Mouse (Mus musculus): ENCODE results near the gene Brd2. TPM values are rescaled to one million over a fixed set of nuclear protein-coding genes. Genes with fewer than 3 reads are reported as not detected.
"Not testable (repeated sequence)": the region's sequence is repeated elsewhere in the genome, so short reads cannot be mapped to it uniquely, and the experiment has no call there.

Brd2 gene
- polyA plus RNA-seq (2012; ENCODE audit: insufficient read depth, low replicate concordance): 174 and 242 TPM in 2 replicates

DNA sequence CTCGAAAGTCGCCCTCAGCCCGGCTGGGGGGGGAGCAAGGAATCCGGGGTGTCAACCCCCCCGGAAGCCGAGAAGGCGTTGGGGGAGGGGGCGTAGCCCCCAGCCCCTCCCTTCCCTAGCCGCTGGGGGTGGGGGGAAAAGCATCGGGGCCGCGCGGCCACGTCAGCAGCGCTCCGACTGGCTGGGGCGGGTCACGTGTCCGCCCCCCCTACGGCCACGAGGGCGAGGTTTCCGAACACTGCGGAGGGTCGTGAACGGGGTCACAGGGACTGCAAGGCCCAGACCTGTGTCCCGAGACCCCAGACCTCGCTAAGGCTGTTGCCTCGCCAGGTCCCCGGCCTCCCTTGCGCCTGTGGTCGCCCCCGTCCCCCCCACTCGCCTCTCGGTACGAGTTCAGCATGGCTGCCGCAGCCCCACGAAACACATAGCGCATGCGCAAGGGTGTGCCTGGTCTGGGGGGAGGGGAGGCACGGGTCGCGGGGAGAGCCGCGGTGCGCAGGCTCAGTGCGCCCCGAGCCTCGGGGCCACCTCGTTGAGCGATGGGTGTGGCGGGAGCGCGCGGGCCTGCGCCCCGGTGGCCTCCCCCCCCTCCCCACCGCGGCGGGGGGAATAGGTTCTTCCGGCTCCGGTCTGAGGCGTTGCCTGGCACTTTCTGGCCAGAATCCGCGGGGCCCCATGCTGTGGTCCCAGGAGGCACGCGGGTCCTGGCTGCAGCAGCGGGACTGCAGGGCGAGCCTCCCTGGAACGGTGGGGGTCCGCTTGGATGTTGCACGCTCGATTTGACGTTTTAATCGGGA lies at the start of gene Brd2:
Brd2 (minus strand) TSS at position 447 of the 797 bp plus-strand sequence.
- Histone ChIP-seq H3K4me3 (replicated peaks) (peak within 1 kb of the TSS; percentile 96), H3K36me3 (replicated peaks; ENCODE audit: low read length) (peaks cover 50% of the 10 kb centered on the region), H3K27me3 (replicated peaks) (no peaks in the 10 kb centered on the region), H3K9me3 (no peaks in the 10 kb centered on the region), H3K4me1 (peaks cover 48% of the 10 kb centered on the region)
- TF ChIP-seq FLI1 (IDR thresholded peaks at IDR 0.05; ENCODE audit: low read length) (no peak), GATA1 (IDR thresholded peaks at IDR 0.05; ENCODE audit: borderline replicate concordance, low read length) (no peak)

DNA sequence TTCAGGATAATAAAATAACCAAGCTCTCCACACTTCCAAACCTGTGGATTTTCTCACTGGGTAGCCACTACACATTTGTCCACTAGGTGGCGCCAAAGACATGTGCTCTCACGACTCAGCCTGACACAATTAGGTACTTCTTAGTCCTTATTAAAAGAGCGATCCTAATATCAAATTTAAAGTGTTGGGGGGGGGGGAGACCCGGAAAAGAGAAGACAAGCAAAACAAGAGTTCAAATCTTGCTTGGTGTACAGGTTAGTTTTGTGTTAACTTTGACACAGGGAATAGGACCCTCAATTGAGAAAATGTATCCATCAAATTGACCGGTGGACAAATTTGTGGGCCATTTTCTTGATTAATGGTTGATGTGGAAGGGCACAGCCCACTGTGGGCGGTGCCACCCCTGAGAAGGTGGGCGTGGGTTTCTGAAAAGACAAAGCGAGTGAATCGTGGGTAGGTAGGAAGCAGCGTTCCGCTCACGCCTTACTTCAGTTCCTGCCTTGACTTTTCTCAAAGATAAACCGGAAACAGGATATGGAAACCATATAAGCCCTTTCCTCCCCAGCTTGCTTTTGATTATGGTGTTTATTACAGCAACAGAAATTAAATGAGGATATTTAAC lies 48.6 kb upstream of the Brd2 start:
- TF ChIP-seq FLI1 (IDR thresholded peaks at IDR 0.05; ENCODE audit: low read length): no peak
- TF ChIP-seq GATA1 (IDR thresholded peaks at IDR 0.05; ENCODE audit: borderline replicate concordance, low read length): no peak
- H3K27me3 ChIP-seq (replicated peaks): peaks cover 6% of the 10 kb centered on the region
- H3K4me3 ChIP-seq (replicated peaks): peak overlapping the region; percentile 75
- H3K36me3 ChIP-seq (replicated peaks; ENCODE audit: low read length): no peaks in the 10 kb centered on the region
- peaks cover 5% of the 10 kb centered on the region for H3K9me3 ChIP-seq
- H3K4me1 ChIP-seq: peaks cover 27% of the 10 kb centered on the region

DNA sequence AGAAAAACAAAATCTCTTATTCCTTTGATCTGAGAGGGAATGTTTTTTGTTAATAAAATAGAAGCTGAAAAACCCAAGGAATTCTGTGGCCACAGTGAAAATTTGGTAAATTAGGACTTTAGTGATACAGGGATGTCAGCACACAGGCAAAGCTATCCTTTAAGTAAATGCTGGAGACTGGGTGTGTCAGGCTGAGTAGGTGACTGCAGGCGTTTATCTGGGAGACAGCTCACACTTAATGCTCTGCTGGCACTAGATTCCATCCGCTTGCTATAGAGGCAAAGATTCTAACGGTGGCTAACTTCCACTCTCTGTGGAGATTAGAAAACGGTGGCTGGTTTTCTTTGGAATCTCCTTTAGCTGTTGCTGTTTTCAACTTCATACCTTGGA lies 48.0 kb upstream of the Brd2 start:
- Histone ChIP-seq H3K36me3 (replicated peaks; ENCODE audit: low read length) (no peaks in the 10 kb centered on the region), H3K9me3 (peaks cover 8% of the 10 kb centered on the region), H3K4me3 (replicated peaks) (no peak overlapping the region), H3K27me3 (replicated peaks) (peaks cover 3% of the 10 kb centered on the region), H3K4me1 (peaks cover 30% of the 10 kb centered on the region)
- TF ChIP-seq FLI1 (IDR thresholded peaks at IDR 0.05; ENCODE audit: low read length): no peak
- TF ChIP-seq GATA1 (IDR thresholded peaks at IDR 0.05; ENCODE audit: borderline replicate concordance, low read length): no peak

- H3K27me3 ChIP-seq (replicated peaks): peaks cover 3% of the 10 kb centered on the region
- no peak overlapping the region for H3K4me3 ChIP-seq (replicated peaks)
- TF ChIP-seq GATA1 (IDR thresholded peaks at IDR 0.05; ENCODE audit: borderline replicate concordance, low read length) (no peak), FLI1 (IDR thresholded peaks at IDR 0.05; ENCODE audit: low read length) (no peak)
- H3K9me3 ChIP-seq: peaks cover 10% of the 10 kb centered on the region
- peaks cover 41% of the 10 kb centered on the region for H3K4me1 ChIP-seq
- no peaks in the 10 kb centered on the region for H3K36me3 ChIP-seq (replicated peaks; ENCODE audit: low read length)
Measured at GRCm38 (mm10) chr17:34169279-34169678, 46.8 kb upstream of the Brd2 start.

- Histone ChIP-seq H3K9me3 (peaks cover 11% of the 10 kb centered on the region), H3K4me3 (replicated peaks) (peak overlapping the region; percentile 50)
- TF ChIP-seq FLI1 (IDR thresholded peaks at IDR 0.05; ENCODE audit: low read length) (peak; percentile 36; the same call in 1 of the 2 replicates), GATA1 (IDR thresholded peaks at IDR 0.05; ENCODE audit: borderline replicate concordance, low read length) (peak; percentile 40; the same call in 1 of the 3 replicates)
Measured at GRCm38 (mm10) chr17:34165033-34165730, 42.7 kb upstream of the Brd2 start.

DNA sequence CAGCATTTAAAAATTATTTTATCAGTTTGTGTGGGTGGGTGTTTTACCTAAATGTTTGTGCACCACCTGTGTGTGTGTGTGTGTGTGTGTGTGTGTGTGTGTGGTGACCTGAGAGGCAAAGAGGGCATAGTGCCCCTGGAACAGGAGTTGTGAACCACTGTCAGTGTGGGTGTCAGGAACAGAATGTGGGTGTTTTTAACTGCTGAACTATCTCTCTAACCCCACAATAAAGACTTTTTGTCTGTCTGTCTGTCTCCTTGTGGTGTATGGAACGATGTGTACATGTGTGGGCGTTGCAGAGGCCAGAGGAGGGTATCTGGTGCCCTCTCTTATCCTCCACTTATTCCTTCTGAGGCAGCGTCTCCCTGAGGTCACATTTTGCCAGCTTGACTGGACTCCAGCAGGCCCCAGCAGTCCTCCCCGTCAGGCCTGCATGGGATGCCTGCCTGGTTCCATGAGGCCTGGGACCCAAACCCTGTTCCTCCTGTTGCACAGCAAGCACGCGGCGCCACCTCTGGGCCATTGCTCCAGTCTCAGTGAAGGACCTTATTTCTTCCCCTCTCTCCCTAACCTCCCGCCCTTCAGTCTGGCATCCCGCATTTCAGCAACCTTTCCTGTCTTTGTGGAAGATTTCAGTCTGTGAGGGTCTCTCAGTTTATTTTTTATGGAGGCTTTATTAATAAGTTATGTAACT lies 41.9 kb upstream of the Brd2 start:
- H3K4me1 ChIP-seq: peaks cover 29% of the 10 kb centered on the region
- H3K4me3 ChIP-seq (replicated peaks): peak overlapping the region; percentile 10
- no peaks in the 10 kb centered on the region for H3K36me3 ChIP-seq (replicated peaks; ENCODE audit: low read length)
- no peak for TF ChIP-seq FLI1 (IDR thresholded peaks at IDR 0.05; ENCODE audit: low read length)
- no peak for TF ChIP-seq GATA1 (IDR thresholded peaks at IDR 0.05; ENCODE audit: borderline replicate concordance, low read length)
- peaks cover 11% of the 10 kb centered on the region for H3K9me3 ChIP-seq
- no peaks in the 10 kb centered on the region for H3K27me3 ChIP-seq (replicated peaks)

More at GRCm38 (mm10) chr17:34165033-34165730, 42.7 kb upstream of the Brd2 start:
- Histone ChIP-seq H3K36me3 (replicated peaks; ENCODE audit: low read length) (no peaks in the 10 kb centered on the region), H3K27me3 (replicated peaks) (no peaks in the 10 kb centered on the region), H3K4me1 (peaks cover 30% of the 10 kb centered on the region)

DNA sequence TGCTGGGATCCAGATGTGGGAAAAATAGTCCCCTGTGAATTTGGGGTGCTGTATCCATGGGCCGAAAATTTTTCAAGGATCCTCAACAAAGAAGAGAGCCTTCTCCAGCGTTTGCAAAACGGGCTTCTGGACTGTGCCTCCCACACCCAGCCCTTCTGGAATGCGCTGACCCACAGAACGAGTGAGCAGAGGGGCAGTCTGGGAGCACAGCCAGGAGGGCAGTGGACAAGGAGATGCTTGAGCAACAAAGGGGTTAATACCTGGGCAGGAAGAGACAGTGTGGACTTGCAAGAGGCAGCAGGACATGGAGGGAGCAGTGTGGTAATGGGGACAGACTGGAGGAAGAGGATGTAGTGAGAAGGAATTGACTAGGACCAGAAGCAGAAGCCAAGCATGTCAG lies 33.1 kb upstream of the Brd2 start:
- Histone ChIP-seq H3K36me3 (replicated peaks; ENCODE audit: low read length) (no peaks in the 10 kb centered on the region), H3K9me3 (no peaks in the 10 kb centered on the region), H3K4me1 (no peaks in the 10 kb centered on the region), H3K27me3 (replicated peaks) (peaks cover 4% of the 10 kb centered on the region), H3K4me3 (replicated peaks) (no peak overlapping the region)
- TF ChIP-seq FLI1 (IDR thresholded peaks at IDR 0.05; ENCODE audit: low read length) (no peak), GATA1 (IDR thresholded peaks at IDR 0.05; ENCODE audit: borderline replicate concordance, low read length) (no peak)

DNA sequence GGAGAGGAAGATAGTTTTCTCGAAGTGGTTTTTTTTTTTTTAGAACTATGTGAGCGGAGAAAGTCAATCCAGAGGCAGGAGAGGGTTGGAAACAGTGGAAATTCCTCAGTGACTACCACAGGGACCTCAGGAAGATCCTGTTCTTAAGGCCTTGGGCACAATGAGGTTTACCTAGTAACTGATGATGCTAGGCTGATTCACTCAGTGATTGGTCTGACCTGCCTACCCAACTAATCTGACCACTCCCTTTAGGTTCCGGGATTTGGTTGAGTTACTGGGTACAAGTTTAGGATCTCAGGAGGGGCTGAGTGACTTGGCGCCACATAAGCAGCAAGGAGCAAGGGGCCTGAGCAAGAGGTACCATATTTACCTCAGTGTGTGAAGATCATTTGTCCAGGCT lies 30.5 kb upstream of the Brd2 start, which contains the start of gene H2-DMb1:
H2-DMb1 (plus strand) TSS at position 150 of the 400 bp plus-strand sequence.
- Histone ChIP-seq H3K36me3 (replicated peaks; ENCODE audit: low read length) (no peaks in the 10 kb centered on the region), H3K27me3 (replicated peaks) (peaks cover 4% of the 10 kb centered on the region), H3K4me3 (replicated peaks) (no peak within 1 kb of the TSS), H3K4me1 (no peaks in the 10 kb centered on the region; the same call in 1 of the 2 replicates), H3K9me3 (no peaks in the 10 kb centered on the region)
- TF ChIP-seq GATA1 (IDR thresholded peaks at IDR 0.05; ENCODE audit: borderline replicate concordance, low read length) (no peak), FLI1 (IDR thresholded peaks at IDR 0.05; ENCODE audit: low read length) (no peak)

DNA sequence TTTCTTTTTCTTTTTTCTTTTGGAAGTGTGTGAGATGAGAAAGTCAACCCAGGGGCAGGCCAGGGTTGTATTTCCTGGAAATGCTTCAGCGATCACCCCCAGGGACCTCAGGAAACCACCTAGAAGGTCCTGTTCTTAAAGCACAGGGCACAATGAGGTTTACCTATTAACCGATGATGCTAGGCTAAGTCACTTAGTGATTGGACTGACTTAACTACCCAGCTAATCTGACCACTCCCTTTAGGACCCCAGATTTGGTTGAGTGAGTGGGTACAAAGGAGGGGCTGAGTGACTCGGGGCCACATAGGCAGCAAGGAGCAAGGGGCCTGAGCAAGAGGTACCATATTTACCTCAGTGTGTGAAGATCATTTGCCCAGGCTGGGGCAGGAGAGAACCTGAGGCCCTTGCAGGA lies 22.5 kb upstream of the Brd2 start:
- Histone ChIP-seq H3K4me1 (peaks cover 36% of the 10 kb centered on the region), H3K4me3 (replicated peaks) (no peak overlapping the region), H3K9me3 (no peaks in the 10 kb centered on the region), H3K27me3 (replicated peaks) (peaks cover 12% of the 10 kb centered on the region), H3K36me3 (replicated peaks; ENCODE audit: low read length) (no peaks in the 10 kb centered on the region)
- TF ChIP-seq GATA1 (IDR thresholded peaks at IDR 0.05; ENCODE audit: borderline replicate concordance, low read length) (no peak), FLI1 (IDR thresholded peaks at IDR 0.05; ENCODE audit: low read length) (no peak)

- Histone ChIP-seq H3K4me1 (peaks cover 42% of the 10 kb centered on the region), H3K27me3 (replicated peaks) (peaks cover 18% of the 10 kb centered on the region)
- not testable (repeated sequence) for H3K9me3 ChIP-seq; H3K4me3 ChIP-seq (replicated peaks); H3K36me3 ChIP-seq (replicated peaks; ENCODE audit: low read length)
Measured at GRCm38 (mm10) chr17:34144221-34144620, 21.8 kb upstream of the Brd2 start.
